Mouse (Mus musculus): ENCODE measurements around the gene Dnah7a.
"Not testable (repeated sequence)": the region's sequence is repeated elsewhere in the genome, so short reads cannot be mapped to it uniquely, and the experiment has no call there.

- TF ChIP-seq POLR2A (IDR thresholded peaks at IDR 0.05; ENCODE audit: borderline replicate concordance, extremely low read depth, low read depth, low read length); CTCF (IDR thresholded peaks at IDR 0.05; ENCODE audit: insufficient read depth, low read length): not testable (repeated sequence)
These were observed 168.2 kb downstream of the Dnah7a start for GRCm38 (mm10) chr1:53538356-53538755.
